ENCODE assay signal across 10 mouse cellular contexts in genomic region chr16:38376841-38377249, GRCm38 (mm10). TPM values are rescaled to one million over a fixed set of nuclear protein-coding genes. Genes with fewer than 3 reads are reported as not detected.
DNase-seq lines count a peak whose midpoint lies in the region; ATAC-seq and TF ChIP-seq lines count a peak whose summit lies in the region.
"Had no signal": no experiment of that assay in that cellular context is flagged by ENCODE, and none has a peak within 500 bp of the region (broad histone marks: within the 10 kb centered on the region; RNA-seq: fewer than 3 reads in every experiment).

No protein-coding gene starts in this region.

- intact Hi-C loops in heart, postnatal 36 days (cut with DNase I): loop anchor here (5.0 kb wide), 1 partner anchor 75 kb away; the partner anchor contains the start of gene Adprh

- H3K4me2 ChIP-seq in heart, embryonic 13.5 days: peak overlapping the region; percentile 59
- H3K4me2 ChIP-seq in embryonic facial prominence, embryonic 12.5 days (replicated peaks): peak overlapping the region; percentile 42
- H3K4me2 ChIP-seq in hindbrain, postnatal 0 days (ENCODE audit: low read depth, low read length): peak overlapping the region; percentile 42

- peak overlapping the region; percentile 25 for H3K9ac ChIP-seq in heart, embryonic 13.5 days
- 0 out of 2 replicates have a peak overlapping the region, but pooled peaks have one; percentile 25 for H3K9ac ChIP-seq in embryonic facial prominence, embryonic 12.5 days
- H3K9ac ChIP-seq in hindbrain, postnatal 0 days (replicated peaks; ENCODE audit: low read length): no peak overlapping the region

- peak overlapping the region; percentile 30 for H3K4me3 ChIP-seq in heart, embryonic 13.5 days
- H3K4me3 ChIP-seq in embryonic facial prominence, embryonic 12.5 days: peak overlapping the region; percentile 13; the same call in 1 of the 2 replicates
- peak overlapping the region; percentile 13; the same call in 1 of the 2 replicates for H3K4me3 ChIP-seq in hindbrain, postnatal 0 days (ENCODE audit: low read length)

- H3K27me3 ChIP-seq in heart, embryonic 13.5 days (replicated peaks): no peaks in the 10 kb centered on the region
- H3K27me3 ChIP-seq in embryonic facial prominence, embryonic 12.5 days: no peaks in the 10 kb centered on the region
- H3K27me3 ChIP-seq in hindbrain, postnatal 0 days (ENCODE audit: insufficient read depth, low read length): no peaks in the 10 kb centered on the region

- no peaks in the 10 kb centered on the region for H3K9me3 ChIP-seq in heart, embryonic 13.5 days
- H3K9me3 ChIP-seq in embryonic facial prominence, embryonic 12.5 days: no peaks in the 10 kb centered on the region
- H3K9me3 ChIP-seq in hindbrain, postnatal 0 days (ENCODE audit: low read length): no peaks in the 10 kb centered on the region

- WGBS in heart, embryonic 13.5 days: 46% methylated on average over 8 of the region's 8 CpGs
- WGBS in embryonic facial prominence, embryonic 12.5 days: 55% methylated on average over 8 of the region's 8 CpGs
- WGBS in hindbrain, postnatal 0 days: 42% methylated on average over 8 of the region's 8 CpGs

- TF ChIP-seq CTCF in hindbrain, postnatal 0 days (IDR thresholded peaks at IDR 0.05; ENCODE audit: low read depth): no peak

- peaks cover 68% of the 10 kb centered on the region for H3K4me1 ChIP-seq in heart, embryonic 13.5 days
- peaks cover 8% of the 10 kb centered on the region; the same call in 1 of the 2 replicates for H3K4me1 ChIP-seq in embryonic facial prominence, embryonic 12.5 days
- no peaks in the 10 kb centered on the region for H3K4me1 ChIP-seq in hindbrain, postnatal 0 days (ENCODE audit: insufficient read depth, low read length)

- H3K36me3 ChIP-seq in heart, embryonic 13.5 days: peaks cover 73% of the 10 kb centered on the region
- H3K36me3 ChIP-seq in embryonic facial prominence, embryonic 12.5 days: no peaks in the 10 kb centered on the region
- no peaks in the 10 kb centered on the region for H3K36me3 ChIP-seq in hindbrain, postnatal 0 days (ENCODE audit: insufficient read depth, low read length)

- ATAC-seq in heart, embryonic 13.5 days (ENCODE audit: extremely low read depth, insufficient number of reproducible peaks, low FRiP score, low TSS enrichment): no peak
- ATAC-seq in embryonic facial prominence, embryonic 12.5 days (ENCODE audit: insufficient number of reproducible peaks, insufficient read depth, low FRiP score, low TSS enrichment): 0 out of 2 replicates have a peak, but pooled peaks have one; percentile 12
- peak; percentile 61 for ATAC-seq in hindbrain, postnatal 0 days

- H3K27ac ChIP-seq in heart, embryonic 13.5 days (replicated peaks): peak overlapping the region; percentile 46
- peak overlapping the region; percentile 52; the same call in 1 of the 2 replicates for H3K27ac ChIP-seq in embryonic facial prominence, embryonic 12.5 days
- peak overlapping the region; percentile 13 for H3K27ac ChIP-seq in hindbrain, postnatal 0 days

- DNase-seq in heart, postnatal 36 days: no peak
- DNase-seq in hindbrain, postnatal 0 days (ENCODE audit: low spot score): no peak
- peak; percentile 11 for DNase-seq in lung, postnatal 25 days (ENCODE audit: low spot score)
- DNase-seq in MN1 (ENCODE audit: low spot score): no peak
- DNase-seq in urinary bladder, postnatal 14 days (ENCODE audit: low spot score): no peak
- DNase-seq in layer of hippocampus, adult 18-20 months (ENCODE audit: low spot score in 2 of 2): no peak

RNA-seq across cellular contexts. Expression of gene Popdc2, which starts 14.8 kb away (rescaled TPM):
- polyA plus RNA-seq in heart, embryonic 13.5 days (2015; fragmentation: Nextera tagmentation; extraction: Ambion mirVana): 298 and 317 TPM in 2 replicates
- total RNA-seq in heart, postnatal 36 days (2021): 100 to 1,000 TPM; 442 to 516 TPM
- polyA plus RNA-seq in embryonic facial prominence, embryonic 12.5 days (2016; fragmentation: Nextera tagmentation; extraction: Ambion mirVana): 1.4 and 1.9 TPM in 2 replicates
- total RNA-seq in hindbrain, postnatal 0 days (2014; rRNA removed): 0.10 and 0.40 TPM in 2 replicates
- polyA plus RNA-seq in hindbrain, postnatal 0 days (2015; fragmentation: Nextera tagmentation; extraction: Ambion mirVana): 0.83 and 1.0 TPM in 2 replicates
- under 1 TPM; 0.20 to 0.66 TPM for total RNA-seq in layer of hippocampus, adult 18-20 months (2021)

RNA-seq across cellular contexts. Expression of gene Gm21987, which starts 30.0 kb away (rescaled TPM):
- polyA plus RNA-seq in heart, embryonic 13.5 days (2015; fragmentation: Nextera tagmentation; extraction: Ambion mirVana): 5.1 and 5.7 TPM in 2 replicates
- not detected for total RNA-seq in heart, postnatal 36 days (2021)
- polyA plus RNA-seq in embryonic facial prominence, embryonic 12.5 days (2016; fragmentation: Nextera tagmentation; extraction: Ambion mirVana): not detected in 2 replicates
- not detected in 2 replicates for total RNA-seq in hindbrain, postnatal 0 days (2014; rRNA removed)
- polyA plus RNA-seq in hindbrain, postnatal 0 days (2015; fragmentation: Nextera tagmentation; extraction: Ambion mirVana): not detected in 2 replicates
- total RNA-seq in layer of hippocampus, adult 18-20 months (2021): not detected
- total RNA-seq: ES-E14; heart, postnatal 10 days had no signal

RNA-seq across cellular contexts. Expression of gene Cox17, which starts 30.1 kb away (rescaled TPM):
- polyA plus RNA-seq in heart, embryonic 13.5 days (2015; fragmentation: Nextera tagmentation; extraction: Ambion mirVana): 237 and 277 TPM in 2 replicates
- total RNA-seq in heart, postnatal 36 days (2021): 100 to 1,000 TPM; 313 to 334 TPM
- 110 and 111 TPM in 2 replicates for polyA plus RNA-seq in embryonic facial prominence, embryonic 12.5 days (2016; fragmentation: Nextera tagmentation; extraction: Ambion mirVana)
- 12.2 and 24.5 TPM in 2 replicates for total RNA-seq in hindbrain, postnatal 0 days (2014; rRNA removed)
- 78.5 and 90.1 TPM in 2 replicates for polyA plus RNA-seq in hindbrain, postnatal 0 days (2015; fragmentation: Nextera tagmentation; extraction: Ambion mirVana)
- 100 to 1,000 TPM; 136 to 147 TPM for total RNA-seq in layer of hippocampus, adult 18-20 months (2021)

RNA-seq across cellular contexts. Expression of gene Maats1, which starts 34.9 kb away (rescaled TPM):
- 0.16 TPM in 1 of 2 replicates, not detected in the other for polyA plus RNA-seq in heart, embryonic 13.5 days (2015; fragmentation: Nextera tagmentation; extraction: Ambion mirVana)
- not detected for total RNA-seq in heart, postnatal 36 days (2021)
- polyA plus RNA-seq in embryonic facial prominence, embryonic 12.5 days (2016; fragmentation: Nextera tagmentation; extraction: Ambion mirVana): 0.08 and 0.32 TPM in 2 replicates
- 1.4 TPM in 2 replicates for total RNA-seq in hindbrain, postnatal 0 days (2014; rRNA removed)
- polyA plus RNA-seq in hindbrain, postnatal 0 days (2015; fragmentation: Nextera tagmentation; extraction: Ambion mirVana): 0.86 and 1.4 TPM in 2 replicates
- total RNA-seq in layer of hippocampus, adult 18-20 months (2021): 1 to 10 TPM; 1.1 to 1.5 TPM
- total RNA-seq: heart, postnatal 10 days had no signal

RNA-seq across cellular contexts. Expression of gene Pla1a, which starts 56.1 kb away (rescaled TPM):
- polyA plus RNA-seq in heart, embryonic 13.5 days (2015; fragmentation: Nextera tagmentation; extraction: Ambion mirVana): 0.37 and 0.69 TPM in 2 replicates
- total RNA-seq in heart, postnatal 36 days (2021): 10 to 100 TPM in 1 of 2 experiments, 1 to 10 TPM in 1; 9.1 to 10.1 TPM
- 0.14 and 0.19 TPM in 2 replicates for polyA plus RNA-seq in embryonic facial prominence, embryonic 12.5 days (2016; fragmentation: Nextera tagmentation; extraction: Ambion mirVana)
- total RNA-seq in hindbrain, postnatal 0 days (2014; rRNA removed): 0.36 and 1.7 TPM in 2 replicates
- 1.0 and 1.3 TPM in 2 replicates for polyA plus RNA-seq in hindbrain, postnatal 0 days (2015; fragmentation: Nextera tagmentation; extraction: Ambion mirVana)
- total RNA-seq in layer of hippocampus, adult 18-20 months (2021): 1 to 10 TPM in 1 of 2 experiments, under 1 TPM in 1; 0.61 to 1.1 TPM

Comparison
In these comparisons a context has a peak if more than half of its experiments do, and no peak if none do; other contexts are left out.
1. RNA of gene Popdc2, which starts 14.8 kb away (total RNA-seq): 442 to 516 TPM in heart, postnatal 36 days; 0.20 to 0.66 TPM in layer of hippocampus, adult 18-20 months and 0.10 to 0.40 TPM in hindbrain, postnatal 0 days; every median in the first group is over 100 times any median in the second.
2. Peak in every context shown above with its lines, with median percentiles within 50 percentile points of each other: H3K27ac ChIP-seq, H3K4me2 ChIP-seq and H3K4me3 ChIP-seq.